Mouse (Mus musculus): ENCODE measurements around the gene Gm28038.

GRCm38 (mm10) chr2:30285416-30286181 is 4.8 kb downstream of the Gm28038 start:
- no peak for TF ChIP-seq CTCF (IDR thresholded peaks at IDR 0.05; ENCODE audit: insufficient read depth, low read length)
- TF ChIP-seq POLR2A (IDR thresholded peaks at IDR 0.05; ENCODE audit: borderline replicate concordance, extremely low read depth, low read depth, low read length): no peak
